Mouse (Mus musculus): ENCODE results near the gene 1810062G17Rik. TPM values are rescaled to one million over a fixed set of nuclear protein-coding genes. Genes with fewer than 3 reads are reported as not detected.

1810062G17Rik gene
- polyA plus RNA-seq, 1 experiment from 2014 or later: 2.8 TPM

DNA sequence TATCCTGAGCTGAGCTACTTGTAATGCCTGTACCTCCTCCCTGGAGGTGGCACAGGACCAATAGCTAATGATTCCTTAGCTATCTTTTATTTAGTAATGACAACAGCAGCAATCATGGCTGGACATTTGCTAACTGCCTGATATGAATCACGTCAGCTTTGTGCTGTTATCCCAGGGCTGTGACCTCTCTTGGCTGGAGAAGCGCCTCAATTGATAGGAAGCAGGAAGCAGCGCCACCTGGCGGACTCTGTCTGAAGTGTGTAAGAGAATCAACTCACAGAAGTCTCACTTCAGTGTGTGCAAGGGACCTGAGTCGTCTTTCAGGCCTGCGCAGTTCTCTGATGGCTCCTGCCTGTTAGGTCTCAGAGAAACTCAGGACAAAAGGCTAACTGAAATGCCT is 19.7 kb downstream of the 1810062G17Rik start:
- peak; percentile 97 for TF ChIP-seq CTCF (IDR thresholded peaks at IDR 0.05; ENCODE audit: low read depth)
- Histone ChIP-seq H3K4me2 (replicated peaks; ENCODE audit: low read depth) (peak overlapping the region; percentile 47), H3K27me3 (replicated peaks; ENCODE audit: control insufficient read depth, insufficient read depth, low read length) (no peaks in the 10 kb centered on the region), H3K4me1 (replicated peaks; ENCODE audit: control insufficient read depth, insufficient read depth, low read length) (no peaks in the 10 kb centered on the region), H3K9me3 (ENCODE audit: control insufficient read depth) (no peaks in the 10 kb centered on the region), H3K9ac (ENCODE audit: low read depth, low read length) (no peak overlapping the region; the same call in 1 of the 2 replicates), H3K27ac (ENCODE audit: low read depth, low read length) (no peak overlapping the region), H3K4me3 (ENCODE audit: low read depth, low read length) (no peak overlapping the region), H3K36me3 (ENCODE audit: control insufficient read depth, insufficient read depth) (no peaks in the 10 kb centered on the region)
- ATAC-seq: peak; percentile 71
- 7% methylated on average over 6 of the region's 6 CpGs for WGBS

DNA sequence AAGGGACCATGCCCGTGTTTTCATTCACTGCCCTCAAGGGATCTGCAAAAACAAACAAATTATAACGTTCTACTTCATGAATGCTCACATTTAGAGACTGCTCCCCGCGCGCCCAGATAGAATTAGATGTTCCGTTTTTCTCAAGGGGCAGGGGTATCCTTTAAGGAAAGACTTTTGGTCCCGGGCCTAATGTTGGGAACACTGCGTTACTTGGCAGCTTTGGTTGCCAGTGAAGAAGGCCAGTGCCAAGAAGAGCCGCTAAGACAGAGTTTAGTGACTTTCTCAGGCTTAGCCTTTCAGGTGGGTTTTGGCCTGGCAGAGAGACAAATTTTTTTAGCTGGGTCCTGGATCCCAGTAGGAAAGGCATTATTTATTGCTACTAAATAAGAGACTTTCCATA is 20.5 kb downstream of the 1810062G17Rik start:
- no peaks in the 10 kb centered on the region for H3K4me1 ChIP-seq (replicated peaks; ENCODE audit: control insufficient read depth, insufficient read depth, low read length)
- no peak for ATAC-seq

DNA sequence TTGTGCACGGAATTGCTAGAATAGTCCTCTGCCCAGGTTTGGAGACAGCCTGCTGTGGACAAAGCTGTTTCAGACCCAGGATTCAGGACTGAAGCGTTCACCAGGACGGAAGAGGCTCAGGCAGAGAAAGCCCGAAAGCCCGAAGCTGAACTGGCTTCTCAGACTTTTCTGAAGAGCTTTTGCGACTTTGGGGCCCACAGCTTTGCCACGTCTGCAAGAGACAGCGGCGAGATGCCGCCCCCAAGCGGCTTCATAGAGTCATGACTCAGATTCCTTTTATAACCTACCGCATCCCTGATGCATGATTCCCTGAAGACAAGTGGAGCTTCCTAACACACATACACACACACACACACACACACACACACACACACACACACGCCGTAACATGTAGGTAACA is 21.0 kb downstream of the 1810062G17Rik start:
- Histone ChIP-seq H3K9ac (ENCODE audit: low read depth, low read length) (no peak overlapping the region), H3K4me3 (ENCODE audit: low read depth, low read length) (no peak overlapping the region), H3K4me2 (replicated peaks; ENCODE audit: low read depth) (no peak overlapping the region), H3K27ac (ENCODE audit: low read depth, low read length) (no peak overlapping the region), H3K36me3 (ENCODE audit: control insufficient read depth, insufficient read depth) (no peaks in the 10 kb centered on the region), H3K9me3 (ENCODE audit: control insufficient read depth) (no peaks in the 10 kb centered on the region), H3K27me3 (replicated peaks; ENCODE audit: control insufficient read depth, insufficient read depth, low read length) (no peaks in the 10 kb centered on the region), H3K4me1 (replicated peaks; ENCODE audit: control insufficient read depth, insufficient read depth, low read length) (no peaks in the 10 kb centered on the region)
- peak; percentile 86 for TF ChIP-seq CTCF (IDR thresholded peaks at IDR 0.05; ENCODE audit: low read depth)
- 15% methylated on average over 14 of the region's 14 CpGs for WGBS
- no peak for ATAC-seq

More for the DNA sequence above, 20.5 kb downstream of the 1810062G17Rik start:
- H3K9me3 ChIP-seq (ENCODE audit: control insufficient read depth): no peaks in the 10 kb centered on the region
- TF ChIP-seq CTCF (IDR thresholded peaks at IDR 0.05; ENCODE audit: low read depth): no peak
- H3K36me3 ChIP-seq (ENCODE audit: control insufficient read depth, insufficient read depth): no peaks in the 10 kb centered on the region
- no peak overlapping the region for H3K9ac ChIP-seq (ENCODE audit: low read depth, low read length)
- 86% methylated on average over 9 of the region's 9 CpGs for WGBS
- no peak overlapping the region for H3K4me3 ChIP-seq (ENCODE audit: low read depth, low read length)
- H3K27ac ChIP-seq (ENCODE audit: low read depth, low read length): no peak overlapping the region
- no peaks in the 10 kb centered on the region for H3K27me3 ChIP-seq (replicated peaks; ENCODE audit: control insufficient read depth, insufficient read depth, low read length)
- no peak overlapping the region for H3K4me2 ChIP-seq (replicated peaks; ENCODE audit: low read depth)

DNA sequence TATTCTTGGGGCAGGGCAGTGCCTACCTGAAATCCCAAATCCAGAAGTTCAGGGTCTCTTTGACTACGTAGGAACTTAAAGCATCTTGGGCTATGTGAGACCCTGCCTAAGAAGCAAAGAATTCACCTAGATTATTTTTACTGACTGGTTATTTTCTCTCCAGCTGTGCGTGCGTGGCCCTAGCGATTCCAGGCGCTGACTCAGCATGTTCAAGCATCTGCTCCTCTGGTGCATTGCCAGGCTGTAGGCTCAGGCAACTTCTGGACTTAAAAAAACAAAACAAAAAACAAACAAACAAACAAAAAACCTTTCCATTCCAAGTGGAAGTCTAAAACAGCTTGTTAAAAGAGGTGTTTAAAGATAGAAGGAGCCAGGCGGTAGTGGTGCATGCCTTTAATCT is 22.5 kb downstream of the 1810062G17Rik start:
- Histone ChIP-seq H3K9me3 (ENCODE audit: control insufficient read depth) (no peaks in the 10 kb centered on the region), H3K9ac (ENCODE audit: low read depth, low read length) (no peak overlapping the region), H3K4me3 (ENCODE audit: low read depth, low read length) (no peak overlapping the region), H3K36me3 (ENCODE audit: control insufficient read depth, insufficient read depth) (no peaks in the 10 kb centered on the region), H3K27me3 (replicated peaks; ENCODE audit: control insufficient read depth, insufficient read depth, low read length) (no peaks in the 10 kb centered on the region), H3K27ac (ENCODE audit: low read depth, low read length) (no peak overlapping the region), H3K4me1 (replicated peaks; ENCODE audit: control insufficient read depth, insufficient read depth, low read length) (no peaks in the 10 kb centered on the region), H3K4me2 (replicated peaks; ENCODE audit: low read depth) (no peak overlapping the region)
- 83% methylated on average over 6 of the region's 6 CpGs for WGBS
- no peak for ATAC-seq
- TF ChIP-seq CTCF (IDR thresholded peaks at IDR 0.05; ENCODE audit: low read depth): no peak

DNA sequence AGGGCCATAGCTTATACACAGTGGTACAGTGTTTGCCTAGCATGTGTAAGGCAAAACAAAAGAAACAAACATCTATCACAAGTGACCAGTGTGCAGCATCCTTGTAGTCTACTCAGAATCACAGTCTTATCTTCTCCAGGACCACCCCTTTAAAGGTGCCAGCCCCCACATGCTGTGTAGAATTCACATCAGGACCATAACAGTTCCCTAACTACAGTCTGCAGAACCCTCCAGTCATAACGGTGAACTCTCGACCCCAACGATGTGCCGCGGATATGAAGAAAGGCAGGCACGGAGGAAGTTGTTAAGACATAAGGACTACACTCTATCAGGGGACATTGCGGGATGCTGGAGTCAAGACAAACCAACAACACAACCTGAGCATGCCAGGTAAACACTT is 23.7 kb downstream of the 1810062G17Rik start:
- no peaks in the 10 kb centered on the region for H3K27me3 ChIP-seq (replicated peaks; ENCODE audit: control insufficient read depth, insufficient read depth, low read length)
- 87% methylated on average over 7 of the region's 7 CpGs for WGBS
- no peak overlapping the region for H3K4me3 ChIP-seq (ENCODE audit: low read depth, low read length)
- H3K4me1 ChIP-seq (replicated peaks; ENCODE audit: control insufficient read depth, insufficient read depth, low read length): no peaks in the 10 kb centered on the region
- H3K9ac ChIP-seq (ENCODE audit: low read depth, low read length): no peak overlapping the region
- H3K9me3 ChIP-seq (ENCODE audit: control insufficient read depth): no peaks in the 10 kb centered on the region
- no peak for ATAC-seq
- no peak overlapping the region for H3K4me2 ChIP-seq (replicated peaks; ENCODE audit: low read depth)
- no peak overlapping the region for H3K27ac ChIP-seq (ENCODE audit: low read depth, low read length)
- TF ChIP-seq CTCF (IDR thresholded peaks at IDR 0.05; ENCODE audit: low read depth): no peak
- no peaks in the 10 kb centered on the region for H3K36me3 ChIP-seq (ENCODE audit: control insufficient read depth, insufficient read depth)

DNA sequence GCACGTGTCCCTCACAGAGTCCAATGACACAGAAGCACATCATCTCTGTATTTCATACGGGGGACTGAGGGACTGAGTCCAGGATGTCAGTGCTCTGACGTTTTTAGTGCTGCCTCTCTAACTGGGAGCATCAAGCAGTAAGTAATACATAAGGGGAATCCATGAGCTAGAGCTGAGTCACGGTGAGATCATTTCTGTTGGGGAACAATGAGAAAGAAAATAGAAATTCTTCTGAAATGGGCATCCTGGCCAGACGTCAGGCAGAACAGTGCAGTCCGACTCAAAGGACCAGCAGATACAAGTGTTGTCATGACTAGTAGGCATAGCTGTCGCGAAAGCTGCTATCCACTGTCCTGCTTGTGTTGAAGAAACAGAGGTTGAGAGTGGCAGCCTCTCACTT is 25.2 kb downstream of the 1810062G17Rik start:
- H3K4me2 ChIP-seq (replicated peaks; ENCODE audit: low read depth): no peak overlapping the region
- H3K4me3 ChIP-seq (ENCODE audit: low read depth, low read length): no peak overlapping the region
- no peak for ATAC-seq
- H3K27me3 ChIP-seq (replicated peaks; ENCODE audit: control insufficient read depth, insufficient read depth, low read length): no peaks in the 10 kb centered on the region
- H3K27ac ChIP-seq (ENCODE audit: low read depth, low read length): no peak overlapping the region
- H3K4me1 ChIP-seq (replicated peaks; ENCODE audit: control insufficient read depth, insufficient read depth, low read length): peaks cover 3% of the 10 kb centered on the region; the same call in 1 of the 2 replicates
- H3K9me3 ChIP-seq (ENCODE audit: control insufficient read depth): no peaks in the 10 kb centered on the region
- no peak for TF ChIP-seq CTCF (IDR thresholded peaks at IDR 0.05; ENCODE audit: low read depth)
- 79% methylated on average over 8 of the region's 8 CpGs for WGBS
- no peak overlapping the region for H3K9ac ChIP-seq (ENCODE audit: low read depth, low read length)
- H3K36me3 ChIP-seq (ENCODE audit: control insufficient read depth, insufficient read depth): no peaks in the 10 kb centered on the region

DNA sequence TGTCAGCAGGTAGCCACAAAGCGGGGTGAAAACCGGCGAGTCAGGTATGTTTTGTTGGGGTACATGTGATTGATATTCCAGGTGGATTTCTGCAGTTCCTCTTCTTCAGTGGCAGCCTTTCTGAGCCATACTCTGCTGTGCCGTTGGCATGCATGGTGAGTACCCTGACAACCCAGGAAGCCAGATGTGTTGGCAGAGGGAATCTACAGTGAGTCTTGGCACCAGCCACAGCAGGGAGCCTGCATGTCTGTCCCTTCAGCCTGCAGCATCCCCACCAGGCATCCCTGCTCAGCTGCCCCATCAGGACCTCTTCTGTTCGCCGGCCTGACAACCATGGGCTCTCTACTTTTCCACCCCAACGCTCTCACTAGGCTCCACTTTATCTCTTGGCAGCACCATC is 25.8 kb downstream of the 1810062G17Rik start:
- Histone ChIP-seq H3K27me3 (replicated peaks; ENCODE audit: control insufficient read depth, insufficient read depth, low read length) (no peaks in the 10 kb centered on the region), H3K9me3 (ENCODE audit: control insufficient read depth) (no peaks in the 10 kb centered on the region), H3K9ac (ENCODE audit: low read depth, low read length) (no peak overlapping the region), H3K4me3 (ENCODE audit: low read depth, low read length) (no peak overlapping the region), H3K4me1 (replicated peaks; ENCODE audit: control insufficient read depth, insufficient read depth, low read length) (peaks cover 5% of the 10 kb centered on the region; the same call in 1 of the 2 replicates), H3K36me3 (ENCODE audit: control insufficient read depth, insufficient read depth) (no peaks in the 10 kb centered on the region), H3K27ac (ENCODE audit: low read depth, low read length) (no peak overlapping the region), H3K4me2 (replicated peaks; ENCODE audit: low read depth) (no peak overlapping the region)
- WGBS: 76% methylated on average over 7 of the region's 7 CpGs
- ATAC-seq: no peak
- TF ChIP-seq CTCF (IDR thresholded peaks at IDR 0.05; ENCODE audit: low read depth): no peak

All from intestine, postnatal 0 days (tissue).